Mouse (Mus musculus): ENCODE measurements around the gene Phf21b. TPM values are rescaled to one million over a fixed set of nuclear protein-coding genes. Genes with fewer than 3 reads are reported as not detected.

Phf21b gene
- total and polyA plus RNA-seq, 2 experiments from 2014 or later, result 2.5 to 29.7 TPM

- H3K4me1 ChIP-seq (ENCODE audit: insufficient read depth, low read length), result no peaks in the 10 kb centered on the region
- H3K9ac ChIP-seq (replicated peaks; ENCODE audit: low read length), result no peak overlapping the region
- H3K4me3 ChIP-seq (ENCODE audit: low read length), result no peak overlapping the region
- no peaks in the 10 kb centered on the region for H3K27me3 ChIP-seq (ENCODE audit: insufficient read depth, low read length)
- ATAC-seq (no peak), DNase-seq (ENCODE audit: low spot score) (no peak)
- no peak overlapping the region for H3K4me2 ChIP-seq (ENCODE audit: low read depth, low read length)
- no peak for TF ChIP-seq CTCF (IDR thresholded peaks at IDR 0.05; ENCODE audit: low read depth)
- H3K36me3 ChIP-seq (ENCODE audit: insufficient read depth, low read length), result no peaks in the 10 kb centered on the region
- H3K9me3 ChIP-seq (ENCODE audit: low read length), result no peaks in the 10 kb centered on the region
- H3K27ac ChIP-seq, result no peak overlapping the region
- 47% methylated on average over 10 of the region's 10 CpGs for WGBS
Observed at GRCm38 (mm10) chr15:84766621-84767020, 89.2 kb downstream of the Phf21b start.

- no peak overlapping the region for H3K4me3 ChIP-seq (ENCODE audit: low read length)
- 18% methylated on average over 7 of the region's 7 CpGs for WGBS
- H3K27me3 ChIP-seq (ENCODE audit: insufficient read depth, low read length), result no peaks in the 10 kb centered on the region
- peak; percentile 58 for TF ChIP-seq CTCF (IDR thresholded peaks at IDR 0.05; ENCODE audit: low read depth)
- H3K36me3 ChIP-seq (ENCODE audit: insufficient read depth, low read length), result no peaks in the 10 kb centered on the region
- H3K4me2 ChIP-seq (ENCODE audit: low read depth, low read length), result no peak overlapping the region
- DNase-seq (ENCODE audit: low spot score), result peak; percentile 45
- no peaks in the 10 kb centered on the region for H3K9me3 ChIP-seq (ENCODE audit: low read length)
- peak; percentile 70 for ATAC-seq
- H3K27ac ChIP-seq, result peak overlapping the region; percentile 70
- no peaks in the 10 kb centered on the region for H3K4me1 ChIP-seq (ENCODE audit: insufficient read depth, low read length)
- H3K9ac ChIP-seq (replicated peaks; ENCODE audit: low read length), result no peak overlapping the region
Observed at GRCm38 (mm10) chr15:84763423-84763812, 92.4 kb downstream of the Phf21b start.

- WGBS, result 33% methylated on average over 8 of the region's 8 CpGs
- ATAC-seq, result peak; percentile 88
- H3K36me3 ChIP-seq (ENCODE audit: insufficient read depth, low read length), result no peaks in the 10 kb centered on the region
- no peak overlapping the region for H3K4me2 ChIP-seq (ENCODE audit: low read depth, low read length)
- H3K9me3 ChIP-seq (ENCODE audit: low read length), result no peaks in the 10 kb centered on the region
- peak overlapping the region; percentile 70 for H3K27ac ChIP-seq
- no peak for TF ChIP-seq CTCF (IDR thresholded peaks at IDR 0.05; ENCODE audit: low read depth)
- no peak overlapping the region for H3K4me3 ChIP-seq (ENCODE audit: low read length)
- no peaks in the 10 kb centered on the region for H3K4me1 ChIP-seq (ENCODE audit: insufficient read depth, low read length)
- no peak overlapping the region for H3K9ac ChIP-seq (replicated peaks; ENCODE audit: low read length)
- no peaks in the 10 kb centered on the region for H3K27me3 ChIP-seq (ENCODE audit: insufficient read depth, low read length)
- DNase-seq (ENCODE audit: low spot score), result peak; percentile 69
Observed at GRCm38 (mm10) chr15:84762712-84763422, 93.0 kb downstream of the Phf21b start.

- Histone ChIP-seq H3K4me3 (ENCODE audit: low read length) (no peak overlapping the region), H3K9ac (replicated peaks; ENCODE audit: low read length) (no peak overlapping the region), H3K4me1 (ENCODE audit: insufficient read depth, low read length) (0 out of 2 replicates have a peak, but pooled peaks cover 10% of the 10 kb centered on the region), H3K36me3 (ENCODE audit: insufficient read depth, low read length) (no peaks in the 10 kb centered on the region), H3K27me3 (ENCODE audit: insufficient read depth, low read length) (no peaks in the 10 kb centered on the region), H3K4me2 (ENCODE audit: low read depth, low read length) (no peak overlapping the region), H3K9me3 (ENCODE audit: low read length) (no peaks in the 10 kb centered on the region), H3K27ac (no peak overlapping the region)
- DNase-seq (ENCODE audit: low spot score) (peak; percentile 78), ATAC-seq (no peak)
- peak; percentile 90 for TF ChIP-seq CTCF (IDR thresholded peaks at IDR 0.05; ENCODE audit: low read depth)
- 29% methylated on average over 4 of the region's 4 CpGs for WGBS
Observed at GRCm38 (mm10) chr15:84758493-84758892, 97.4 kb downstream of the Phf21b start.

- Histone ChIP-seq H3K9me3 (ENCODE audit: low read length) (no peaks in the 10 kb centered on the region), H3K27me3 (ENCODE audit: insufficient read depth, low read length) (no peaks in the 10 kb centered on the region), H3K4me3 (ENCODE audit: low read length) (peak overlapping the region; percentile 17), H3K36me3 (ENCODE audit: insufficient read depth, low read length) (no peaks in the 10 kb centered on the region), H3K9ac (replicated peaks; ENCODE audit: low read length) (peak overlapping the region; percentile 19; the same call in 1 of the 2 replicates), H3K27ac (no peak overlapping the region; the same call in 1 of the 2 replicates), H3K4me2 (ENCODE audit: low read depth, low read length) (peak overlapping the region; percentile 53), H3K4me1 (ENCODE audit: insufficient read depth, low read length) (0 out of 2 replicates have a peak, but pooled peaks cover 10% of the 10 kb centered on the region)
- ATAC-seq (peak; percentile 76), DNase-seq (ENCODE audit: low spot score) (peak; percentile 81)
- WGBS, result 1% methylated on average over 22 of the region's 22 CpGs
- no peak for TF ChIP-seq CTCF (IDR thresholded peaks at IDR 0.05; ENCODE audit: low read depth)
Observed at GRCm38 (mm10) chr15:84756426-84756825, 99.4 kb downstream of the Phf21b start.

- Histone ChIP-seq H3K4me1 (ENCODE audit: insufficient read depth, low read length) (0 out of 2 replicates have a peak, but pooled peaks cover 10% of the 10 kb centered on the region), H3K9ac (replicated peaks; ENCODE audit: low read length) (no peak overlapping the region), H3K4me2 (ENCODE audit: low read depth, low read length) (no peak overlapping the region), H3K27me3 (ENCODE audit: insufficient read depth, low read length) (no peaks in the 10 kb centered on the region), H3K9me3 (ENCODE audit: low read length) (no peaks in the 10 kb centered on the region), H3K36me3 (ENCODE audit: insufficient read depth, low read length) (no peaks in the 10 kb centered on the region), H3K27ac (no peak overlapping the region), H3K4me3 (ENCODE audit: low read length) (no peak overlapping the region)
- TF ChIP-seq CTCF (IDR thresholded peaks at IDR 0.05; ENCODE audit: low read depth), result peak; percentile 98
- WGBS, result 16% methylated on average over 3 of the region's 3 CpGs
- ATAC-seq (peak; percentile 66; the same call in 1 of the 2 replicates), DNase-seq (ENCODE audit: low spot score) (peak; percentile 85)
Observed at GRCm38 (mm10) chr15:84754987-84755386, 100.9 kb downstream of the Phf21b start.

- 90% methylated on average over 4 of the region's 4 CpGs for WGBS
- H3K4me1 ChIP-seq (ENCODE audit: insufficient read depth, low read length), result no peaks in the 10 kb centered on the region
- ATAC-seq, result no peak
- TF ChIP-seq CTCF (IDR thresholded peaks at IDR 0.05; ENCODE audit: low read depth), result no peak
- H3K4me2 ChIP-seq (ENCODE audit: low read depth, low read length), result no peak overlapping the region
- DNase-seq (ENCODE audit: low spot score), result no peak
- H3K27me3 ChIP-seq (ENCODE audit: insufficient read depth, low read length), result no peaks in the 10 kb centered on the region
- H3K36me3 ChIP-seq (ENCODE audit: insufficient read depth, low read length), result no peaks in the 10 kb centered on the region
- no peak overlapping the region for H3K4me3 ChIP-seq (ENCODE audit: low read length)
- no peak overlapping the region for H3K27ac ChIP-seq
- H3K9ac ChIP-seq (replicated peaks; ENCODE audit: low read length), result no peak overlapping the region
- H3K9me3 ChIP-seq (ENCODE audit: low read length), result no peaks in the 10 kb centered on the region
Observed at GRCm38 (mm10) chr15:84745831-84746230, 110.0 kb downstream of the Phf21b start.

All from hindbrain, postnatal 0 days (tissue).